Mouse (Mus musculus) kidney, embryonic 14.5 days (tissue): ENCODE results near the gene Gnb1l. TPM values are rescaled to one million over a fixed set of nuclear protein-coding genes. Genes with fewer than 3 reads are reported as not detected.

Experiments
- ATAC-seq: fragments of 200-750 bp; cut with Nextera tagmentation; 2 replicates; pipeline ENCODE4 v1.8.0; 2017; ENCODE audit warnings: moderate number of reproducible peaks, mild to moderate bottlenecking, moderate TSS enrichment, moderate library complexity; ENCODE audit not compliant: low FRiP score, low TSS enrichment
- H3K27ac ChIP-seq: fragments of 300-500 bp; sonication (generic); 2 replicates; pipeline ENCODE4 v1.5.1; 2014; ENCODE audit warnings: low read depth, mild to moderate bottlenecking, low read length, moderate library complexity, mixed read lengths
- H3K27me3 ChIP-seq: fragments of 300-500 bp; sonication (generic); 2 replicates; pipeline ENCODE4 v1.6.1; 2014; ENCODE audit warnings: mild to moderate bottlenecking, low read length; ENCODE audit not compliant: control insufficient read depth, insufficient read depth
- H3K36me3 ChIP-seq: fragments of 300-500 bp; sonication (generic); 2 replicates; pipeline ENCODE4 v1.6.1; 2014; ENCODE audit warnings: low read length, mixed read lengths; ENCODE audit not compliant: control insufficient read depth, insufficient read depth
- H3K4me1 ChIP-seq: fragments of 300-500 bp; sonication (generic); 2 replicates; pipeline ENCODE4 v1.6.1; 2014; ENCODE audit warnings: low read length, mixed read lengths; ENCODE audit not compliant: control insufficient read depth, insufficient read depth
- H3K4me2 ChIP-seq: fragments of 300-500 bp; sonication (generic); replicated peaks from 2 replicates; pipeline ENCODE4 v1.6.1; 2014; ENCODE audit warnings: low read depth, mild to moderate bottlenecking, low read length
- H3K4me3 ChIP-seq: fragments of 300-500 bp; sonication (generic); 2 replicates; pipeline ENCODE4 v1.5.1; 2014; ENCODE audit warnings: mild to moderate bottlenecking, low read length
- H3K9ac ChIP-seq: fragments of 300-500 bp; sonication (generic); 2 replicates; pipeline ENCODE4 v1.6.1; 2014; ENCODE audit warnings: low read depth, mild to moderate bottlenecking, low read length, moderate library complexity
- H3K9me3 ChIP-seq: fragments of 300-500 bp; sonication (generic); 2 replicates; pipeline ENCODE4 v1.6.1; 2016; ENCODE audit warnings: low read length; ENCODE audit not compliant: control insufficient read depth
- WGBS: fragments of 180-500 bp; shearing (Covaris S2); extraction: QIAGEN DNeasy Blood & Tissue Kit; methylation state at CpG from one replicate; pipeline ENCODE4 v1.1.7; 2014; 5-methylcytosine and 5-hydroxymethylcytosine counted together
- polyA plus RNA-seq: library from polyadenylated mRNA; unstranded; fragments of >200 nt; fragmentation: Nextera tagmentation; extraction: Ambion mirVana; gene quantifications from 2 replicates; pipeline ENCODE4 v1.2.1, GENCODE M21; 2014

Gene Gnb1l
- polyA plus RNA-seq, 1 experiment from 2014 or later = 18.0 TPM

DNA sequence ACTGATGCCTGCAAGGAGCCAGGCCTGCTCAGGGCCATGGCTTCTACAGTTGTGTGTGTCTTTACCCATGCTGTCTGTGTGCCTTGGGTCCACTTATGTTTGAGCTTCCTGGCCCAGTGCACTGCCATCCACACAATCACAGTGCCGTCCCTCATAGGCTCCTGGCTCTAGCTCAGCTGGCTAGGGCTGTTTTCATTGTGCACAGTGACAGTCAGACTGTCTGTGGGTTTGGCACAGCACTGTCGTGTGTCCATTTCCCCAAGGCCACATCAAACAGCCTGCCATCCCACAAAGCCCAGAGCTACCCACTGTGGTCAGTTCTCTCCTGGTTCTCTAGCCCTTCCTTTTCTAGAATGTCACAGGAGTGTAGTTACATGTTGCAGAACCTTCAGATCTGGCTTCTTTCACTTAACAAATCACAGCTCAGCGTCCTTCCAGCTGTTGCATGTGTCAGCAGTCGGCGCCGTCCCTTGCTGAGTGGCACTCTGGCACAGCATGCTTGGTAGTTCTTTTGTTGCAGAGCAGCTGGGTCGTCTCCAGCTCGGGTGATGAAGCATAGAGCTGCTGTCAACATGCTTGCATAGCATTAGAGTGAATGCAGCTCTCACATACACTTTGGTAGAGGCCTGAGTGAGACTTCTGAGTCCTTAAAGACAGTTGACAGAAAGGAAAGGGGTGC lies 44.8 kb downstream of the Gnb1l start:
- 63% methylated on average over 8 of the region's 8 CpGs for WGBS
- Histone ChIP-seq H3K4me2 (no peak overlapping the region), H3K4me3 (no peak overlapping the region), H3K9ac (no peak overlapping the region), H3K27me3 (no peaks in the 10 kb centered on the region), H3K36me3 (no peaks in the 10 kb centered on the region), H3K9me3 (no peaks in the 10 kb centered on the region), H3K4me1 (no peaks in the 10 kb centered on the region; the same call in 1 of the 2 replicates), H3K27ac (no peak overlapping the region)
- peak; percentile 26 for ATAC-seq

DNA sequence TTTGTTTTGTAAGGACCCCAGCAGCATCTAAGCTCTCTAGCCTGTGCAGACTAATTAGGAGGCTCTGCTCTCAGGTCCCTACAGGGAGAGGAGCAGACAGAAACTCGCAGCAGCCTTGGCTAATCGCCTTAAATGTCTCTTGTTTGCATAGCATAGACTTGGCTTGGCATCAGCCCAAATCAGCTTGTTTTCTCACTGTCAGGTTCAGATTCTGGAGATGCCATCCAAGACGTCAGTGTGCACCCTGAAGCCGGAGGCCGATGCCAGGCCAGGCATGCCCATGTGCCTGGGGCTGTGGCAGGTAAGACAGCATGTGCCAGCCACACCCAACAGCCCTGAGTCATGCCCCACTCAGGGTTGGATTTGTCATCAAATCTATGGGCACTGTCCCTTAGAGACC lies 49.4 kb downstream of the Gnb1l start:
- no peaks in the 10 kb centered on the region for H3K36me3 ChIP-seq
- 81% methylated on average over 5 of the region's 5 CpGs for WGBS
- no peaks in the 10 kb centered on the region; the same call in 1 of the 2 replicates for H3K27me3 ChIP-seq
- H3K4me3 ChIP-seq = no peak overlapping the region
- H3K9me3 ChIP-seq = no peaks in the 10 kb centered on the region
- H3K27ac ChIP-seq = no peak overlapping the region
- no peak overlapping the region for H3K9ac ChIP-seq
- peaks cover 17% of the 10 kb centered on the region for H3K4me1 ChIP-seq
- no peak overlapping the region for H3K4me2 ChIP-seq
- ATAC-seq = no peak

DNA sequence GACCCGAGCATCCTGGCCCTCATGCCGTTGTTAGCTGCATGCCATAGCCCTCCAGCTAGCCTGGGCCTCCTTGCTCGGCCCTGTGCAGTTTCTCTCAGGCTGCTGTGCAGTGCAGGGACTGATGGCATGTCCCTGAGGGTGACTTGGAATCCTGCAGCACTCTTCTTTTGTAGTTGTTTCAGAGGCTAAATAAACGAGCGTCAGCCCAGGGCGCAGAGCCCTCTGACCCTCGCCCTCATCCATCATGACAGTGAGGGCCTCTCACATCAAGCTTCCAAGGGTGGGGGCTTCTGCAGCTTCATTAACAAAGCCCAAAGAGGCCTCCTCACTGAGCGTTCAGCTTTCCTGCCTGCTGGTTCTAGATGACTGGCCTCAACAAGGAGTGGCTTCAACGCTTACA lies 53.1 kb downstream of the Gnb1l start:
- Histone ChIP-seq H3K4me1 (peaks cover 21% of the 10 kb centered on the region), H3K4me2 (no peak overlapping the region), H3K36me3 (no peaks in the 10 kb centered on the region), H3K9me3 (no peaks in the 10 kb centered on the region), H3K27me3 (no peaks in the 10 kb centered on the region; the same call in 1 of the 2 replicates), H3K4me3 (no peak overlapping the region), H3K27ac (no peak overlapping the region), H3K9ac (no peak overlapping the region)
- peak; percentile 40 for ATAC-seq
- WGBS = 10% methylated on average over 9 of the region's 9 CpGs

DNA sequence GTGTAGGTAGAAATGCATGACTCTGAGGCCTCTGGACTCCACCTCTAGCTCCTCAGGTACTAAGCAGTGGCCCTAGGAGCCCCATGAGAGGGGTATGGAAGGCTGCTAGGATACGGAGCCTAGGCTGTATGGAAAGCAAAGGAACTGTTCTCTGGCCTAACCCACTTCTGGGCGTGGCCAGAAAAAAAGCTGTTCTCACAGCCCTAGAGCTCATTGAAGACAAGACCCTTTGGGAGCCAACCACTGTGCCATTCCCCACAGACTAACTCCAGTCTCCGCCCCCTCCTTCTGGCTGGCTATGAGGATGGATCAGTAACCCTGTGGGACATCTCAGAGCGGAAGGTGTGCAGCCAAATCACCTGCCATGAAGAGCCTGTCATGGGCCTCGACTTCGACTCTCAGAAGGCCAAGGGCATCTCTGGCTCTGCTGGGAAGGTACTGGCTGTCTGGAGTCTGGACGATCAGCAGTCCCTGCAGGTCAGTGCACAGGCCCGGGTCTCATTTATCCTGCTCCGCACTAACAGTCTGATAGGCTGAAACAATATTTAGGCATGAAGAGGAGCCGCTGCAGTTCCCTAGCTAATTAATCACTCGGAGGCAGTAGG lies 53.7 kb downstream of the Gnb1l start:
- H3K4me2 ChIP-seq = no peak overlapping the region
- WGBS = 34% methylated on average over 11 of the region's 11 CpGs
- peak; percentile 39; the same call in 1 of the 2 replicates for ATAC-seq
- H3K9me3 ChIP-seq = no peaks in the 10 kb centered on the region
- no peaks in the 10 kb centered on the region for H3K36me3 ChIP-seq
- peaks cover 21% of the 10 kb centered on the region for H3K4me1 ChIP-seq
- H3K27me3 ChIP-seq = no peaks in the 10 kb centered on the region; the same call in 1 of the 2 replicates
- no peak overlapping the region for H3K9ac ChIP-seq
- no peak overlapping the region for H3K4me3 ChIP-seq
- no peak overlapping the region for H3K27ac ChIP-seq

DNA sequence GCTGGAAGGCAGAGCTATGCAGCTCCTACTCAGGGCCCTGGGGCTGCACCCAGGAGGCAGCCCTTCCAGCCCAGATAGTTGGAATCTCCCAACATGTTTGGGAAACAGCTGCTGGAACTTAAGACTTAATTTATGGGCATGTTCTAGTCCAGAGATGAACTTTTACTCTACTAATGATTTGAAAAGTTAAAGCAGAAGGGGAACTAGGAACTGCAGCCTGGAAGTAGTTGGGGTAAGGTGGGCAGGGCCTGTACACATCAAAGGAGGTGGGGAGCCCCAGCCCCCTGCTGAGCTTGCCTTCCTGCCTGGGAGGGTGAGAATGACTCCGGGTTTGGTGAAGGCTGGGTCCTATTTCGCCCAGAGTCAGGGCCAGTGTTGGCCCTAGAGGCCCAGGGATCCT lies 56.2 kb downstream of the Gnb1l start:
- Histone ChIP-seq H3K27ac (no peak overlapping the region), H3K4me2 (no peak overlapping the region)

DNA sequence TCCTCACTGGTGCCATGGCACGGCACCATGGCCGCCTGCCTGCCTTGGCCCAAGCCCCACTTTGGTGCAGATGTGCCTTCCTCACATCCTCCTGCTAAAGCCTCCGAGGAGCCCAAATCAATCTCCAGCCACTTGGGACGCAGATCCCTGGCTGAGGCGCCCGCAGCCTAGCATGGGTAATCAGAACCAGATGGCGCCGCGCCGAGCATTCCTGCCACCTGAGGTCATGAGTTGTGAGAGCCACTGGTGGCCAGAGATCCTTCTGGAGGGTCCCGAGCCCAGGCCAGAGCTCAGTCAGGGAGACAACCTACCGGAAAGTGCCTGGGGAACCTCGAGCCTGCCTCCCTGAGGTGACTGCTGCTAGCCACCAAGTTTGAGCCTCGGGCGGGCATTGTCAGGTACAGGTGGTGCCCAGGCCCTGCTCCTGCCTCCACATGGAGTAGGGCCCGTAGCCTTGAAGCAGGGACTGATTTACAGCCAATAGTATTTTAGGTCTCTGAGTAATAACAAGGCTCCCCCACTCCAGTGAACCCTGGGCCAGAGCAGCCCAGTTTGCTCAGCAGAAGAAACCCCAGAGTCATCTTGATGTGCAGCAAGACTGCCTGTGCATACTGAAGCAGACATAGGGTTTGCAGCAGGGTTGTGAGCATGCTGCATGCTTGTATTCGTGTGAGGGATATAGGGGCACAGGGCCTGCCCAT lies 56.9 kb downstream of the Gnb1l start:
- Histone ChIP-seq H3K4me3 (no peak overlapping the region), H3K9ac (no peak overlapping the region), H3K27me3 (no peaks in the 10 kb centered on the region), H3K27ac (no peak overlapping the region), H3K4me2 (no peak overlapping the region), H3K4me1 (peaks cover 21% of the 10 kb centered on the region), H3K36me3 (no peaks in the 10 kb centered on the region), H3K9me3 (no peaks in the 10 kb centered on the region)
- WGBS = 42% methylated on average over 17 of the region's 17 CpGs
- no peak for ATAC-seq

More for the DNA sequence above, 56.2 kb downstream of the Gnb1l start:
- H3K4me3 ChIP-seq = no peak overlapping the region
- 39% methylated on average over 2 of the region's 2 CpGs for WGBS
- H3K9ac ChIP-seq = no peak overlapping the region
- no peaks in the 10 kb centered on the region for H3K27me3 ChIP-seq
- no peaks in the 10 kb centered on the region for H3K9me3 ChIP-seq
- ATAC-seq = no peak
- peaks cover 21% of the 10 kb centered on the region for H3K4me1 ChIP-seq
- H3K36me3 ChIP-seq = no peaks in the 10 kb centered on the region

DNA sequence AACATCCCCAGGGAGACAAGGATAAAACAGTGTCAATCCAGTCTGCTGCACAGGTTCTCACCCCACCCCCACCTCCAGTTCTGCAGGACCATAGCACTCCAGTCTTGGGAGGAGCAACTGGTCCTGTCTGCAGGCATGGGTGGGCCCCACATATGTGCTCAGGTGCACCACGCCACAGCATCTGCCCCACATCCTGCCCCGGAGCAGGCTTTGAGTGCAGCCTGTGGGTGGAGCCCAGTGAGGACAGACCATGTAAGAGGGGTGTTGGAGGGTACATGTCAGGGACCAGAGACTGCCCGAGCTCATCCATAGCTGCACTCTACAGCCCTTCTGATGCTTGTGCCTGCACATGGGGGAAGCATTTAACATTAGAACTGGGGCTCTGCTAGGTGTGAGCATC lies 57.9 kb downstream of the Gnb1l start:
- Histone ChIP-seq H3K27ac (no peak overlapping the region), H3K4me1 (peaks cover 14% of the 10 kb centered on the region), H3K4me3 (no peak overlapping the region), H3K4me2 (no peak overlapping the region), H3K27me3 (no peaks in the 10 kb centered on the region), H3K9ac (no peak overlapping the region), H3K36me3 (no peaks in the 10 kb centered on the region), H3K9me3 (no peaks in the 10 kb centered on the region)
- WGBS = 82% methylated on average over 3 of the region's 3 CpGs
- ATAC-seq = no peak

DNA sequence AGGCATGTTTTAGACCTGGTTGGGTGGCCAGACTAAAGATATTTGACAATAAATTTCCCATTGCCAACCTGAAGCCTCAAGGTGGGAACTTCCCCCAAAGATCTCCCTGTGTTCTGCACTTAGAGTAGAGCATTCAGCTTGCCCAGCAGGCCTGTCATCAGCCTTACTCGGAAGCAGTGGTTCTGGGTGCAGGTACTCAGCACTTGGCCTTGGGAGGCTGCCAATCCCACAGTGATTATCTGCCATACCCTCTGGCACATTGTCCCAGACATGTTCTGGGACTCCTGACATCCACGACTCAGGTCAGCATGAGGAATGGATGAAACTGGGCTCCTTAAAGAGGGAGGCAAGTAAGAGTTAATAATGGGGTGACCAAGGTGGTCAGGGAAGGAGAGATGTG lies 66.0 kb downstream of the Gnb1l start:
- no peaks in the 10 kb centered on the region for H3K27me3 ChIP-seq
- H3K27ac ChIP-seq = no peak overlapping the region
- no peak overlapping the region for H3K4me3 ChIP-seq
- no peaks in the 10 kb centered on the region for H3K9me3 ChIP-seq
- no peak for ATAC-seq
- no peak overlapping the region for H3K9ac ChIP-seq
- H3K4me2 ChIP-seq = no peak overlapping the region
- WGBS = 87% methylated on average over 2 of the region's 2 CpGs
- H3K36me3 ChIP-seq = no peaks in the 10 kb centered on the region
- H3K4me1 ChIP-seq = no peaks in the 10 kb centered on the region

DNA sequence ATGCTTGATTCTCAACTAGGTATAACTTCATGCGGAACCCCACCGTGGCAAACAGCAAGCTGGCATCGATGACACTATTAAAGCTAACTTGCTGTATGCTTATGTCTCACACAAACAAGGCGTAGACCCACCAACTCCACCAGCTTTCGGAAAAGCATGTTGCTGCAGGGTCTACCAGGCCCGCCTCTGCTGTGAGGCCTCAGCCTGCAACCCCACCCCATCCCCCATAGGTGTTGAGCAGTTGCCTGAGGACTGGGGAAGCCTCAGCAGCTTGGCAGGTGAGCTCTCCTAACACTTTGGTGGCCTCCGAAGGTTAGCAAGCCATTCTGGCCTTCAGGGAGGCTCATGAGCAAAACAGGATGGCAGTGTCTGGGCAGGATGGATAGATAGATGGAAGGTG lies 70.1 kb downstream of the Gnb1l start:
- H3K4me3 ChIP-seq = no peak overlapping the region
- peaks cover 5% of the 10 kb centered on the region; the same call in 1 of the 2 replicates for H3K9me3 ChIP-seq
- no peaks in the 10 kb centered on the region for H3K4me1 ChIP-seq
- H3K9ac ChIP-seq = no peak overlapping the region
- H3K36me3 ChIP-seq = no peaks in the 10 kb centered on the region
- WGBS = 85% methylated on average over 7 of the region's 7 CpGs
- no peak for ATAC-seq
- no peak overlapping the region for H3K27ac ChIP-seq
- no peak overlapping the region for H3K4me2 ChIP-seq
- H3K27me3 ChIP-seq = no peaks in the 10 kb centered on the region
